Mouse (Mus musculus) erythroblast, embryonic 14.5 days (primary cell): Measurements from ENCODE around the gene Lrig2.

Source experiments
- GATA1 ChIP-seq: IDR thresholded peaks from 2 replicates; pipeline ENCODE4 v1.6.1; 2012; ENCODE audit warnings: low read length, inconsistent platforms, mixed read lengths
- TAL1 ChIP-seq: IDR thresholded peaks from 3 replicates; pipeline ENCODE4 v1.6.1; 2012; ENCODE audit warnings: low read length, inconsistent platforms, mixed read lengths

DNA sequence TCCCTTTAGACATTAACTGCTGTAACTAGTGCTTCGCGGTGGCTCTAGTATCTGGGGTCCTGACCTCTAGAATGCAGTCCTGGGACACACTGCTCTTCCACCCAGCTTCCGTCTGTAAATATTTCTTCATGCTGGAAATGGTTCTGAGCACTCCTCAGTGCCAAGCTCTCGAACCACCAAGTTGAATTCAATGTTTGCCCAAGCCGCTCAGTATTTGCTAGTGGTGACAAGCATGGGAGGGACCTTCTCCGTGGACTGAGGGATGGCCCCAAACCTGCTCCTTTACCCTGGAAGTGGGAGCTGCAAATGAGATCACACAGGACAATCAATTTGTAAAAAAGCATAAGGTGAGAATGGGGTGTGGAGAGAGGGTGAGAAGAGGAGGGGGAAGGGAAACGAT, 70.3 kb downstream of the Lrig2 start:
- TF ChIP-seq GATA1 (no peak), TAL1 (no peak)
